Mouse (Mus musculus): ENCODE results near the gene Cmtm4.

The Cmtm4 gene

DNA sequence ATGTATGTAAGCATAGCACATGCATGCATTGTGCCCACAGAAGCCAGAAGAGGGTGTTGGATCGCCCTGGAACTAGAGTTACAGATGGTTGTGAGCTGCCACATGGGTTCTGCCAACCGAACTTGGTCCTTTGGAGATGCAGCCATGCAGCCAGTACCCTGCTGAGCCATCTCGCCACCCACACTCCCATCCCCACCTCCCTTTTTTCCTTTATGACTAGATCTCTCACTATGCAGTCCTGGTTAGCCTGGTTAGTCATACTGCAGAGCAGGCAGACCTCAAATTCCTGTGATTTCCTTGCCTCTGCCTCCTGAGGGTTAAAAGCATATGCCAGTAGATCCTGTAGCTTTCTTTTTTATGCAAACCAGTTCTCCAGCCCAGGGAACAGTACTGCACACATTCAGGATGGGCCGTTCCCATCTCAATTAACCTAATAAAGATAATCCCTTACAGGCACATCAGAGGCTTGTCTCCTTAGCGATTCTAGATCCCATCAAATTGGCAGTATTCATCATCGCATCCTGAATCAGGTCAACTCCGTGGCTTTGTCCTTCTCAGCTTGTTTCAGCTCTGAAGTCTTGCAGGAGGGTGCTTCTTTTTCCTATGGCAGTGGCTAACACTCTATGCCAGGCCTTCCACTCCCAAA, 15.1 kb upstream of the Cmtm4 start:
- no peak for DNase-seq

DNA sequence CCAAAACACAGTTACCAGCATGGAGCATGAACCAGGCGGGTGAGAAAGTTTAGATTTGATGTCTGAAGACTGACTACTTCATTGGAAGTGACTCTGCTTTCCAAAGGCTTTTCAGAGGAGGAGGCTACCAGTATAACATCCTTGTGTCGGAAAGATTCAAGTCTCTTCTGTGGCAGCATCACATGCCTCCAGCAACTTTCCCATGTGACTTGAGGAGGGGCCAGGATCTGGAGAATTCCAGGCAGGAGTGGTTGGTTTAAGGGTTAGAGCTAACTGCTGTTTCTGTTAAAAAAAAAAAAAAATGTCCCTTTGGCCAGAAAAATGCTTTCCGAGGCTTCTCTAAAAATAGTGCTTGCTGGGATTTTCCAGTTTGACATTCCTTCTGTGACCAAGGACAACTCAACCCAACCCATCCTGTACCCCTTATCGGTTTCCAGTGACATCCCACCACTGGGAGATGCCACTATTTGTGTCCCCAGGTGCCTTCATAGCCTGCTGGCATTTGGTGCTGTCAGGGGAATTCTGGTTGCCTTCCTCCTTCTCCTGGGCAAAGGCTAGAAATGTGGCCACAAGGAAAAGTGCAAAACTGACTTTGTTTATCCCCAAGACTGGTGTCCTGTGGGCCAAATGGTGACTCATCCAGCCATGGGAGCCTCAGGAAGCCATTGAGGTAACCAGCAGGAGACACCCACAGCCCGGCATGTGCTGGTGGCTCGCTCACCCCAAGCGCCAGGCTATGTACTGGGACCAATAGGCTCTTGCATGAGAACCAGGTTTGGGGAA, 12.9 kb upstream of the Cmtm4 start:
- DNase-seq, result no peak

DNA sequence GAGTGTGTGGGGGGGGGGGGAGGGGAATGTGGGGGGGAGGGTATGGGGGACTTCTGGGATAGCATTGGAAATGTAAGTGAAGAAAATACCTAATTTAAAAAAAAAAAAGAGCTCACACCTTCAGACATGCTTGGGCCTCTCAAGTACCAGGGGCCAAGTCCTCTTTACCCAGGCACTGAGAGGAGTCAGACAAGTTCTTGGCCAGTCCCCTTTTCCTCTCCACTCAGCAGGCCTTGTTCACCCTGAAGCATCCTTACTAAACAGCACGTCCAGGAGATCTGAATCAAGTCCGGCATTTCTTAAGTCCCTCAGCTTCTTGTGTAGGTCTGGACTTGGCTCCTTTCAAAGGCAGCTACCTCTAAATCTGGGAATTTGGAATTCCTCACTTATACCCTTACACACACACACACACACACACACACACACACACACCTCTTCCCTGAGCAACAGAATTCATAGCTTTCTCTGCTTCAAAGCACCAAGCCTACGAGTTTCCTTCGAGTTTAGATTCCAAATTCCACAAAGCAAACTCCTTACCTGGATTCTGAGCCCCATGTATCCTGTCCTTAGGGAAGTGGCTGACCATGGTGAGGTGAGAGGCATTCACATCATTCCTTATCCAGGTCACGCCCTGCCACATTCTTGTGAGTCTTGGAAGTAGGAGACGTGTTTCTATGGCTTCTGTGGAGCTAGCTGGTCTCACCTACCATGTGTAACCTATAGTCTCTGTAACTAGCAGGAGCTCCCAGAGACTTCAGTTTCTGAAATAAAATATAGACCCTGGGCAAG, 10.9 kb upstream of the Cmtm4 start:
- DNase-seq, result no peak

DNA sequence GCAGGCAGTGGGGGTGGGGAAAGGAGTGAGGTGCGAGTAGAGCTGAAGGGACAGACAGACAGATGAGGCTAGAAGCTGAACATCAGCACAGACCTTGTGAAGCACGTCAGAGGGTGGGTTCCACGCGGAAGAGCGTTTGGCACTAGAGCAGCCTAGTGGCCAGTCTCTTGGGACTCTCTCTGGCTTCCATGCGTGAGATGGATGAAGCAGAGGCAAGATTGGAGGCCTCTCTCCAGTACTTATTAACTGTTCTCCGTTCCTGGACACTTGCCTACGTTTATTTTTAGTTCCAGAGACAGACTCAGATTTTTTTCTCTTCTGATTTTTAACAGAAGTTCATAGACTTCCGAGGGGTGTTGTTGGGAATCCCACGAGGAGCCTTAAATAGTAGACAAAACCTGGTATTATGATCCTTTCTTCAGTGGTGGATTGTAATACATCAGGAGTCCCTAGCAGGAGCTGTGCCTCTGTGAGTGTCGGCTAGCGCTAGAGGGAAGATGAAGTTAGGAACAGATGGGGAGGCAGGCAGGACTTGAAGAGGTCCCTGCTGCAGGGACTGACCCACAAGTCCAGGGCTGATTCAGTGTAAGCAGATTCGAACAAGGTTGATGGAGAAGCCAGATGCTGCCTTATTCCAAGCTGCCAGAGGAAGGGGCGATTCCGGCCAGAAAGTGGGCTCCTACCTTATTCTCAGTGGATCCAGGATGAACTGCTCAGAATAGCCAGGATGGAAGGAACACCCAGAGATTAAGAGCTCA, 10.0 kb upstream of the Cmtm4 start:
- DNase-seq, result peak; percentile 43 to 47

DNA sequence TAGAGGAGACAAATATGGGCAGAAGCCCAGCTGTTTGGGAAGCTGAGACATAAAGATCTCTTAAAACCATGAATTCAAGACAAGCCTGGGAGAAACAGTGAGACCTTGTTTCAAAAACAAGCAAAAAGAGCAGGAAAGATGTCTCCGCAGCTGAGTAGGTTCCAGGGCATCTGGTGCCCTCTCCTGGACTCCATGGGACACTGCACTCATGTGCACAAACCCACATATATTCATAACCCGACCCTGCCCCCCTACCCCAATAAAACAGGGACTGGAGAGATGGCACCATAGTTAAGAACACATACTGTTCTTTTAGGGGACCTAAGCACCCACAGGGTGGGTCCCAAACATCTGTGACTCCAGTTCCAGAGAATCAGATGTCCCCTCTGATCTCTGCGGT, 8.0 kb upstream of the Cmtm4 start:
- no peak for DNase-seq

GRCm38 (mm10) chr8:104394801-104395702, 555 bp downstream of the Cmtm4 start:
- peak; percentile 55 to 76 for DNase-seq

GRCm38 (mm10) chr8:104393767-104394166, 1.8 kb downstream of the Cmtm4 start:
- no peak for DNase-seq

GRCm38 (mm10) chr8:104393139-104393538, 2.5 kb downstream of the Cmtm4 start:
- no peak for DNase-seq

- no peak for DNase-seq
Measured at GRCm38 (mm10) chr8:104390245-104390644, 5.4 kb downstream of the Cmtm4 start.

GRCm38 (mm10) chr8:104387980-104388379, 7.6 kb downstream of the Cmtm4 start:
- peak; percentile 59 to 78 for DNase-seq

DNA sequence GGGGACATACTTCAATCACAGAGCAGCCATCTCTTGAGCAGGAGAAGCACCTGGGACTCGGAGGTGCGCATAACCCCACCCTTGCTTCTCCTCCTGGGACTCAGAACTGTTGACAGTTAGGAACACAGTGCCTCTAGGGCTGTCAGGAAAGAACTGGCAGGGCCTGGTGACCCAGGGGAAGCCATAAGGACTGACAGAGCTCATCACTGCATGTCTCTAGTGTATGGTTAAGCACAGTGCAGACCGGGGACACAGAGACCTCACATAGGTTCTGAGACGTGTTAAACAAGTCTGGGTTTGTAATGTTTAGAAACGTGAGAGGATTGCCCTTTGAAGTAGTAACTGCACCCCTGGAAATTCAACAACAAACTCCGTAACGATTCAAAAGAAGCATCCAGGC, 8.1 kb downstream of the Cmtm4 start:
- no peak for DNase-seq

GRCm38 (mm10) chr8:104386693-104387092, 8.9 kb downstream of the Cmtm4 start:
- no peak for DNase-seq

DNA sequence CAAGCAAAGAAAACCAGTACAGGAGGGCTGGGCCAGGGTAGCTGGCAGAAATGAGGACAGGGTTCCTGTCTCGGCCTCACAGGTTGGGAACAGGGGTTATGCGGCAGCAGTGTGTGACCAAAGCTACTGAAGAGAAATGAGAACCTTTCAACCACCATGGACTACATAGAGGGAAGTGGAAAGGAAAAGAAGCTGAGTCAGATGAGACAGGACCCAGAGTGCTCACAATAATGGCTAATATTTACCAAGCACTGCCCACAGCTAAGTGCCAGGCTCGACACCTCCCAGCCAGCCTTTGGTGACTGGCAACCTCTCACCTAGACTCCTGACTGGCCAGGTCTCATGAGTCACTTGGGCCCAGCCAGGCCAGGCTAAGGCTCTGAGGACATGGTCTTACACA, 11.6 kb downstream of the Cmtm4 start:
- DNase-seq, result peak; percentile 48 to 70

- DNase-seq, result no peak
Measured at GRCm38 (mm10) chr8:104383296-104383695, 12.3 kb downstream of the Cmtm4 start.

DNA sequence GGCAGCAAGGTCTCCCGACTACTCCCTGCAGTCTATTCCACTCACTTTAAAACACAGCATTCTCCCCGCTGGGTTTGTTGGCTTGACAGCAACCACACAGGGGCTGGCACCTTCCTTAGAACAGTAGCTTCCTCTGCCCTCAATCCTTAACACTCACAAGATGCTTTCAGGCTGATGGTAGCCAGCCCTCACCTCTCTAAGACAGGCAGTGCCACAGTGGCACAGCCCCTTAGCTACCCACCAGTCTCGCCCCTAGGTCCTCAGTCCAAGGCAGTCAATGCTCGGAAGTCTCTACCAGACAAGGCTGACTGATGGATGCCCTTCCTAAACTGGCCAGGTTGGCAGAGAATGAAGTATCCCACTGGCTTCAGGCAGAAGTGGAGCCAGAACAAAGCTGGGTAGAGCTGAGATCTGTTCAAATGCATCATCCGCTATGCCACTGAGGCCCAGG, 14.6 kb downstream of the Cmtm4 start:
- DNase-seq, result no peak

GRCm38 (mm10) chr8:104380269-104380668, 15.3 kb downstream of the Cmtm4 start:
- no peak for DNase-seq

DNA sequence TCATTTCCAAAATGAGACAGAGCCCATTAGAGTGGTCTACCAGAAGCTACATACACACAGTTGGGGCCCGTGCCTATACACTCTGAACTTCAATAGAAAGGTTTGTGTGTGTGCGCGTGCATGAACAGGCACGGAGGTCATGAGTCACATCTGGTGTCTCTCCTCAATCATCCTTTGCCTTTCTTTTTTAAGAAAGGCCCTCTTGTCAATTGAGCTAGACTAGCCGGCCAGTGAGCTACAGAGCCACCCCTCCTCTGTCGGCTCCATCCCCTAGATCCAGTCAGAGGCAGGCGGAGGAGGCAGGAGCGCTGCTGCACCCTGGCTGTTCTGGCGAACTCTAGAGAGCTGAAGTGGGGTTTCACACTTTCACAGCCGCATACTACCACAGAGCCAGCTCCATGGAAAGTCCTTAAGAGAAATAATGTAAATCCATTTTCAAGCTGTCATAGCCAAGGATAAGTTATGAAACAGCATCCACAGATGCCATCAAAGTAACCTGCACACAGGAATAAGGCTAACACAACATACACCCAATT, 16.2 kb downstream of the Cmtm4 start:
- no peak for DNase-seq

- DNase-seq, result no peak
Measured at GRCm38 (mm10) chr8:104376669-104377068, 18.9 kb downstream of the Cmtm4 start.

- DNase-seq, result no peak
Measured at GRCm38 (mm10) chr8:104375959-104376358, 19.6 kb downstream of the Cmtm4 start.

DNA sequence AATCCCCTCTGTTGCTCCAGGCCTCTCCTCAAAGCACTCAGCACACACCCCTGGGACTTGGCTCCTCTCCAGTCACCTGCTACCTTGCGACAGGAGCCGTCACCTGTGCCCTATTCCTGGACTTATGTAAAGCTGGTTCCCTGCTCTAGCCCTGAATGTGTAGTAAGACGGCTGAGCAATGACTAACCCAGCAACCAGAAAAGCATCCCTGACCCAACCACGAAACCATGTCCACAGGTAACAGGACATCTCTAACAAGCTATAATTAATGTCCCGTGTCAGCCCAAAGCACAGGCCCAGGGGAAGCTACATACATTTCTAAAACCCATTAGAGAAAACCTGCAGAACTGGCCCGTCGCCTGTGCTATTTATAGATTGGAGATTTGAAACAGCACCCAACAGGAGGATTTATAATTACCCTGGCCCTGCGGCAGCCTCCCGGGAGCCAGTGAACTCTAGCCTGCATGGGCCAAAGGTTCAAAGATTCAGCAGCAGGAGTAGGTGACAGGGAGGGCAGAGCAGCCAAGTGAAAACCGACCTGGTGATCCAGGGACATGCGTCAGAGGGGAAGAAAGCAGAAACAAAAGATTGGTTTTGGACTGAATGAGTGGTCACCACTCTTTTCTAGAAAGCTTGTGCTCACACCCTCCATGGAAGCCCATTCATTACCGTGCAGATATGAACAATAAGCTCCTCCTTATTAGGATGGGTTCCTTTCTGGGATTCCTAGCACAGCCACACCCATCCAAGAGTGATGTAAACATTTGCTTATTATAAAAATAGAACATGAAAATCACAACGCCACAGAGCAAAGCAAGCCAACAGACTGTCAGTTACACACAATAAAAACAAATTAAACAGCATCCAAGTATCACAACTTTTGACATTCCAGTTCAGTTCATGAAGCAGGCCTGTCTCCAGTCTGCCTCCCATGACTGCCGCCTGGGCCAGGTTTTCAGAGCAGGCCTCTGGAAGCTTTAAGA, 20.5 kb downstream of the Cmtm4 start:
- DNase-seq, result peak; percentile 75 to 84

All from kidney, postnatal 4 days (tissue).